Mouse (Mus musculus) testis, adult 2 months (tissue): ENCODE measurements around the gene Klrb1a.

Experiments
- CTCF ChIP-seq: fragments of 200-500 bp; IDR thresholded peaks from 2 replicates; pipeline ENCODE4 v1.5.1; 2012; ENCODE audit warnings: low read depth, mild to moderate bottlenecking, inconsistent platforms, low read length, moderate library complexity; ENCODE audit not compliant: control insufficient read depth, insufficient read depth, insufficient replicate concordance
- POLR2A ChIP-seq: fragments of 200-500 bp; IDR thresholded peaks from 2 replicates; pipeline ENCODE4 v1.6.1; 2012; ENCODE audit warnings: low read depth, mild to moderate bottlenecking, inconsistent platforms, low read length, moderate library complexity; ENCODE audit not compliant: control insufficient read depth

DNA sequence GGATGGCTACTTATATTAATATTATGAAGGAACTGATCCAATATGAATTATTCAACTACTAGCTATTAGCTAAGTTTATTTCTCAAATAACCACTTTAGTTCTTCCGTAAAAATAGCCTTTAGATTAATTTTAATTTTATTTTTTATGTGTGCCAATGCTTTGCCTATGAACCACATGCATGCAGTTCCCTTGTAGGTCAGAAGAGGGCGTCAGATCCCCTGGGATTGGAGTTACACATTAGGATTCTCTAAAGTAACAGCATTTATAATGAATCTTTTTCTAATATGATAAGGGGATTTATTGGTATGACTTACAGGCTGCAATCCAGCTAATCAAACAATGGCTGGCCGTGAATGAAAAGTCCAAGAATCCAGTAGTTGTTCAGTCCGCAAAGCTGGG lies 23.8 kb downstream of the Klrb1a start:
- TF ChIP-seq CTCF (peak; percentile 27; the same call in 1 of the 2 replicates), POLR2A (no peak)
